Mouse (Mus musculus) liver, embryonic 14.5 days (tissue): ENCODE measurements around the gene Fam227a.

Experiments used
- CTCF ChIP-seq: IDR thresholded peaks from 2 replicates; pipeline ENCODE4 v1.5.1; 2016; ENCODE audit warnings: antibody characterized with exemption, low read depth, control low read depth
- EP300 ChIP-seq: IDR thresholded peaks from 2 replicates; pipeline ENCODE4 v1.6.1; 2016; ENCODE audit warnings: antibody characterized with exemption, low read depth

DNA sequence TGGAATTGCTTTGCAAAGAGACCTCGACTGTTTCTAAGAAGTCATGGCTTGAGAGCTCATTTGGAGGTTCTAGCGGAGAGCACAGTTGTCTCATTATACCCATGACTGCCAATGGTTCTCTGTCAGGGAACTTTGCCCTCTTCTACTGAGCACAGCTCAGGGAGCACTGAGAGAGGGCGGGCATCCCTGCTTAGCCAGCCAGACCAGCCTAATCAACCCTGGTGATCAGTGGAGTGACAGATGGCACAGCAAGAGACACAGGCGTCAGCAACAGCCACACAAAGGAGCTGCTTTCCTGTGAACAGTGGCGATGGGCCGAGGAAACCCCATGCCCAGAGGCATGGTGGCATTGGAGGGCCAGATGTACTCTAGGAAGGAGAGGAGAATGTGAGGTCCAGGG, 38.3 kb upstream of the Fam227a start:
- no peak for TF ChIP-seq CTCF
- TF ChIP-seq EP300, result no peak
